Mouse (Mus musculus) brain, adult 2 months (tissue): ENCODE measurements at regions not wholly inside any gene's neighbourhood (a gene's known extent, or its start where the extent isn't known, plus 50 kb on each side); places are given as distances from the start of the nearest gene placed in this dataset.

Experiments used
- DNase-seq: peaks from one replicate; pipeline ENCODE4 v3.0.0; 2011; ENCODE audit warnings: low read depth, low spot score

GRCm38 (mm10) chr19:60148313-60148965, 78.1 kb downstream of the Fam204a start:
- no peak for DNase-seq

DNA sequence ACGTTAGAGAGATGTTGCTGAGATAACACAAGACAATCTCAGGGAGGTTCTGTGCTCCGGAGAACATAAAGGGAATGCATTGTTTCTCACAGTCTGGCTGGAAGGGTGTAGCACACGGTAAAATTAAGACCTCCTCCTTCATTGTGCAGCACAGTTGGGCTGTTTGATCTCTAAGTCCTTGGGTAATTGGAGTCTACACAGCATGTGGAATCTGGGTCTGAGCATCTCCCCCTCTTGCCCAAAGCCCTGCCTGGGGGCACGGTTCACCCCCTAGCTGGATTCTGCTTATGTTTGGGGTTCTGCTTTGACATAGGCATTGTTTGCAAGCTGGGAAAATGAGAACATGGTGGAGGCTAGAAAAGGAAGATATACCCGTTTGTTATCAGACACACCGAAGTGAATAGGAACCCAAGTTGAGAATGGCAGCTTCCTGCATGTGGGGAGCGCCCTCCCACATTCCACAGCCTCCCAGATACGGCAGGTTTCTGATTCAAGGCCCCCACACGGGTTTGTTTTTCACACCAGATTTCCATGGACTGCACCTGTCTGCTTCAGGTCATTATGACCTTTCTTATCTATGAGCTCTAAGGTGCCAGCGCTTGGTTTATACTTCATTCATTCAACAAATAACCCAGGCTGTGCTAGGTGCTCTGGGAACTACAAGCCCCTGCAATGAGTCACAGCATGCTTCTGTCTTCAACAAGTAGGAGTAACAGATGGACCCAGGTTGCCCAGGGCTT, 79.9 kb downstream of the Fam204a start:
- peak; percentile 16 for DNase-seq

DNA sequence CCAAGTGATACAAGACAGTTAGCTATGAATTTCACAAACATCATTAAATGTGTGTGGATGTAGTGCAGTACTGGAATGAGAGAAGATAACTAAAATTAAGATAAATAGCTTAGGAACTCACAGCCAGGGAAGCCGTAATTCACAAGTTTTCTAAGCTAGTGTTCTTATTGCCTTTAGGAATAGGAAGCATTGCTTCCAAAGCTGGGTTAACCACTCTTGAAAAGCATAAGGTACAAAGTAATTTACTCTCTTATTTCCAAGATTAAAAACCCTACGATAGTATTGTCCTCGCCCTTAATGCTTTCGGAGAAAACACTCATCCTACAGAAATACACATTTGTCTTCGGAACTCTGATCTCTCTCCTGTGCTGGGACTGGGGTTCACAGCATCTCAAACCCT, 81.3 kb downstream of the Fam204a start:
- no peak for DNase-seq

DNA sequence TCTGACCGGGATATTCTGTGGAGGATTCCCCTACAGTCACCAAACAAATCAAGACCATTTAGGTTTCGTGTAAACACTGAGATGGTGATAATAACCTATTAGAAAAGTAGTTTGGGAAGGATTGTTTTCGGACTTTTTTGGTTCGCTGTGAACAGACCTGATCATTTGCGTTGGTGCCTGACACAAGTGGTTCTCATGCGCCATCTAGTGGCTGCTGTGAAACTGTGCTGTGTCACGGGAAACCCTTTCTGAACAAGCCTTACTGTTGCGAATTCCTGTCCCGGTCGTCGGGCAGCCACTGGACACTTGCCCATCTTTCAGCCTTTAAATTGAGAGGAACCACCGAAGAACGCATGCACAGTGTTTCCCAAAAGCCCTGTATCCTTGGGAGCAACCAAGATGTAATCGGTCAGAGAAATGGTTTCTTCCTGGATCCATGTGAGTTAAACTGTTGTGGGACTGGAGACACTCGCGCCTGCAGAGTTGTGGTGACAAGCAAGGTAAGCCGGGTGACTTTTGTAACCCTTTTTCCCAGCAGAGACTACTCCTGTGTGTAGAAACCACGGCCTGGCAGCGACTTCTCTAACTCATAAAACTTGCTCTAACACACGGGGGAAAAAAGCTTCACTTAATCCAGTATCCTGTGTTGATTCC, 82.0 kb downstream of the Fam204a start:
- DNase-seq, result peak; percentile 90

DNA sequence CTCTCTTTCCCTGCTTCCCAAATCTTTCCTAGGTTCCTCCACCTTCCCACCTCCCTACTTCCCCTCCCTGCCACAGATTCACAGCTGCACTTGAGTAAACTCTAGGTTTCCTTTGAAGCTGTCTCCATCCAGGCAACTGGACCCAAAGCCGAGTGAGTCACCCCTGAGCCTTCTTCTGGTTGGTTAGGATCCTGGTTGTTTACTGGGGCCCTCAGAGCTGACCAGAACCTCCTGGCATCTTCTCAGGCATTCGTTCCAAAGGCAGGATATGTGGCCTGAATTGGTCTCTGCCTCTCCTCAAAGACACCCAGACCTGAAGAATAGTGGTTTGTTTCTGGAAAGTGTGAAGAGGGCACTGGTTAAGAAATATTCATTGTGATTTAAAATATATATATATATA, 87.6 kb downstream of the Fam204a start:
- DNase-seq, result no peak

DNA sequence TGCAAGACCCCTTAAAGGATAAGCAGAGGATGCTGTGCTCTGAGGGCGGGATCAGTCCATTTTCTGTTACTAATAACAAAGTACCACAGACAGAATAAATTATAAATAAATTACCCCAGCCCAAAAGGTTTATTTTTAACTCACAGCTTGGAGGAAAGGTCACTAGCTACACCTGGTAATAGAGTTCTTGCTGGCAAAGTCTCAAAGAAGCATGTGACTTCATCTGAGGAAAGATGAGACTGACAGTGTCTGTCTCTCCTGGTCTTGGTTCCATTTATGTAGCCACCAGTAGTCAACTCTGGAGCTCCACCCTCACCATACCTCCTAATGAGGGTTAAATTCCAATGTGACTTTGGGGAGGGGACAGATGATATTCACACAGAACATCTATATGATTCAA, 90.0 kb downstream of the Fam204a start:
- DNase-seq, result no peak

DNA sequence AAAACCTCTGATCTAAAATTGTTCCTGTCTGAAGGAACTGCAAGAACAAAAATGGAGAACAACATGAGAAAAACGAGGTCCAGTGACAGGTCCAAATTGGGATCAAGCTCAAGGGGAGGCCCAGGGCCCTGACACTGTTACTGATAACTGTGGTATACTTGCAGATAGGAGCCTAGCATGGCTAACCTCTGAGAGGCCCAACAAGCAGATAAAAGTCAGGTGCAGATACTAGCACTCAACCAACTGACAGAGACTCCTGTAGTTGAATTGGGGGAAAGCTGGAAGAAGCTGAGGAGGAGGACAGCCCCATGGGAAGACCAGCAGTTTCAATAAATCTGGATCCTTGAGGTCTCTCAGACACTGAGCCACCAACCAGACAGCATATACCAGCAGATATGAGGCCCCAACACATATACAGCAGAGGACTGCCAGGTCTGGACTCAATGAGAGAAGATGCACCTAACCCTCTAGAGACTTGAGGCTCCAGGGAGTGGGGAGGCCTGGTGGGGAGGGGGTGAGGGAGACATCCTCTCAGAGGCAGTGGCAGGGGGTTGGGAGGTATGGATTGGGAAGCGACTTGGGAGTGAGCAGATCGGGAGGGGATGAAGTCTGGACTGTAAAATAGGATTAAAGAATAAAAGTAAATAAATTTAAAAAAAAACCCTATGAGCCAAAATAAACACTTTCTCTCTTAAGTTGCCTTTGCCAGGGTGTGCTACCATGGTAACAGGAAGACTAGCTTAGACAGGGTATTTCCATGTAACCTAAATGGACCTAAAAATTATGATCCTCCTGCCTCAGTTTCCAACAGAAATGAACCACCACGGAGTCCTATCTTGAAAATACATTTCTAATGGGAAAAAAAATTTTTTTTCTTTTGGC, 91.8 kb downstream of the Fam204a start:
- no peak for DNase-seq

DNA sequence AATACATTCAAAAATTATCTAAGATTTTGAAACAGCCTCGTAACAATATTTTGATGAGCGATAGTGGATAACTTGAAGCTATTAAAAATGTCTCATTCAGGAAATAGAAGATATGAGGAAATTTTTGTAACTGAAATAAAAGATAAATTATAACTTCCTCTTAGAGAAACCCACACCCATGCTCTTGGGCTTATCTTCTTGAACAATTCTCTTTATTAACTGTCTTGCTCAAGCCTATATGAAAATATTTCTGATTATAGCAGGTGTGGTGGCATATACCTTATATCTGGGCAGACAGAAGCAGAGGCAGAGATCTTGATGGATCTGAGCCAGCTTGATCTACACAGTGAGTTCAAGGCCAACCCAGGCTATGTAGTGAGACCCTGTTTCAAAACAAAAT, 96.9 kb downstream of the Fam204a start:
- no peak for DNase-seq

- no peak for DNase-seq
Observed at GRCm38 (mm10) chr19:60124638-60125037, 101.9 kb downstream of the Fam204a start.

GRCm38 (mm10) chr19:60120917-60121316, 105.6 kb downstream of the Fam204a start:
- no peak for DNase-seq

DNA sequence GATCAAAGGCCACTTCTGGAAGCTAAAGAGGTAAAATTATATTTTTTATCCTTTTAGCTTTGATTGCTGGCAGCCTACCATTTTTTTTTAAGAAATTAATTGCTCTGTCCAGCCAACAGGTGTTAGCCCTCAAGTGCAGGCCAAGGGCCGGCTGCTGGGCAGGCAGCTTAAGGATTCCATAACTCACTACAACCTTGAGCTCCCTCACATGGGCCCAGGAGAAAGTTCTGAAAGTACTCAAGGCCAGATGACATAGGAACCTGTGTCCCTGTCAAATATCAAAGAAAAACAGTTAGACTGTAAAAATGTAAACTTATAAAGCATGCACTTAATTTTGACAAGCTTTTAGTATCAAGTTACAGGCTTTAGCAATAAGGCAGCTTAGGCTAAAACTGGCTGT, 107.5 kb downstream of the Fam204a start:
- DNase-seq, result no peak

- DNase-seq, result no peak
Observed at GRCm38 (mm10) chr19:60113666-60114388, 112.7 kb downstream of the Fam204a start.

DNA sequence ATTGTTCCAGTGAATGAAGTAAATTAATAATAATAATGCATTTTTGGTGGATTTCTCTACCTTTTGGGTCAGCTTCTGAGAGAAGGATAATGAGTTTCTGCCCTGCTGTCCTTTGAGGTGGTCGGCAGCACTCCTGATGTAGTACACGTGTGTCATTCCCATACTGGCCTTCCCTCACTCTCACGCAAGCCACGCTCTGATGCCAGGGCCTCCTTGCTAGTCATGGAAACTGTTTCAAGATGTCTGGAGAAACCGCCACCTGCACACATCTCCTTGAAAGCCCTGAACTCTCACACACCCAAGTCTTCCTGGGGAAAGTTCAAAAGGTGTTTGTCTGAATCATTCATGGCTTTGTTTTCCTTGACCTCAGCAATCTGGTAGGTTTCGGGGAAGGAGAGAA, 116.2 kb downstream of the Fam204a start:
- DNase-seq, result no peak

DNA sequence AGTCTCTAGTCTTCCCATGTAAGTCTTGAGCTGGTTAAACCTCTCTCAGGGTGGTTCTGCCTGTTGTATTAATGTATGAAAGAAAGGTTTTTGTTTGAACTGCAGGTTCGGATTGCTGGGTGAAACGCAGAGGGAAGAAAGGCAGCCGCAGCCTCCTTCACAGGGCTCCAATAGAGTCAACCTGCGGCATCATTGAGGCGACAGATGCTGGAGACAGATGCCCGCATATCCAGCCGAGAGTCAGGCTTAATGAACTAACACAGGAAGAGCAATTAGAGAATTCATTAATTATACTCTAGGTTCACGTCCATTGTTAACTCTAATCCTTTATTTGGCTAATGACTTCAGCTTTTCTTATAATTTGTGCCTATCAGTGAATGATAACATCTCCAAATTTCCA, 117.0 kb downstream of the Fam204a start:
- no peak for DNase-seq

DNA sequence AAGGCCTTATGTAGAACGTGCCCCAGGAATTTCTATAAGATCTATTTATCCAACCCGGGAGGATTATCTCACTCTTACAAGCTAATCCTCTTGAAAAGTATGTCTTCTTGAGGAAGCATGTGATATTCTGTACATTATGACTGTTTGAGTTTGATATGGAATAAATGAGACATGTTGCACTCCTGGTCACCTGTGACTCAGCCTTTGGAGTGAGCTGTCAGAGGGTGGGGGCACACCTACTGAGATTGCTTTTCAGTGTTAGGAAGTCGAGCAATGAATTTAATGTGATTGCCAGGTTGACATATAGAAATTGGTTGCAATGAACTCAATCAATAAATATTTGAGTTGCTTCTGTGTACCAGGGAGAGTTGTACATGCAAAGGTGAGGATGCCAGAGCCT, 128.6 kb downstream of the Fam204a start:
- DNase-seq, result no peak

- no peak for DNase-seq
Observed at GRCm38 (mm10) chr19:60074986-60075385, 131.5 kb upstream of the Rab11fip2 start.

DNA sequence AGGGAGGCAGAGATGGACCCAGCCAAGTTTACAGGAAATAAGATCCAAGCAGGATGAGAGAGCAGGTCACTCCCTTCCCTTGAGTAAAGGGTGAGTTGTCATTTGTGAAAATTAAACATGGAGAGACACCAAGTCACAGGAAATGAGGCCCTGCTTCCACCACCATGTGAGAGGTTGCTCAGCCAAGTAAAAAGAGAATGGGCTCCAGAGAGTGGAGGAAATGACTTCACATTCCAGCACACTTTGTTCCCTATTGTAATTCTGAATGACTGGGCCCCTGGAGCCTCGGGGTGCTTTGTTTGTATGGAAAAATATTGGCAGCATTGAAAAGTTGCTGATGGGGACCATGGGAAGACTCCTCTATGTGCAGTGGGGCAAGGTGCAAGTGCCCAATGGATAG, 129.9 kb upstream of the Rab11fip2 start:
- DNase-seq, result no peak

DNA sequence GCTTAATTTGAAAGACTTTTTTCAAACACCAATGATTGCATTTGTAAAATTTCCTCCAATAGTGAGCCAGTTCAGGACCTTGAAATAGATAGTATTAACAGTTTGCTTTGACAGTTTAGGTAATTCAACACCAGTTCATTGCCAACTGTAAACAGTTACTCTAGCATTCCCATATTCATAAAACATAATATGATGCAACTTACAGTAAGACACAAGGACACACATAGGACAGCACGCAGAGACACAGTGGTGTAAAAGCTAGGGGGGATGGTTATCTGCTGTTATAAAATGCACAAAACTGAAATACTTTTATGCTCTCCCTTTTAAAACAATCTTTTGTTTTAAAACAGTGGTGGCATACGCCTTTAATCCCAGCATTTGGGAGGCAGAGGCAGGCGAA, 122.7 kb upstream of the Rab11fip2 start:
- no peak for DNase-seq

DNA sequence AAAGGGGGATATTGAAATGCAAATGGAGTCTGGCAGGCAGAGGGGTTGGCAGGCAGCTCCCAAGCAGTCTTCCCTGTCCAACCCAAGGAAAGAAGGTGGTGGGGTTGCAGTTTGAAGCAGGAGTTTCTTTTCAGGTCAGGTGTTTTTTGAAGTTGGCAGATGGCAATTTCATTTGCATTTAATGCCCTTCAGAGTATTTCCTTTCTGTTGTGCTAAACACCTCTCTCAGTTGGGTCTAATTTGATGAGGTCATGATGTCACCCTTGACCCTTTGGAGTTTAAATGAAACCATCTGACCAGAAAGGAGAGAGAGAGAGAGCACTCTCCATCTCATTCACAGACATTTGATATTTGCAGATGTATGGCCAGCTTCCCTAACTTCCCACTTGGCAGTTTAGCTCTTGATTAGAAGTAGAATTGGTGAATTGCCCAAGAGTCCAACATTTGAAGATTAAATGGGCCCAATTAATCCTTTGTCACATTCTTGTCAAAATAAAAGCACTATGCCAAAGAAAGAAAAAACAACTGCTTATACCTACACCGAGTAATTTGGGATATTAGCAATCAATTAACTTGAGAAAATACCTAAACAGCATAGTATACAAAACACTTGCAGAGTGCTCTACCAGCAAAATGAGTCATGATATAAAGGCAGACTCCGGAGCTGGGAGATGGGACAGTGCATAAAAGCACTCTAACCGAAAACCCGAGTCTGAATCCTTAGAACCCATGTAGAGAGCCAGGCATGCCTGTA, 111.8 kb upstream of the Rab11fip2 start:
- DNase-seq, result no peak

DNA sequence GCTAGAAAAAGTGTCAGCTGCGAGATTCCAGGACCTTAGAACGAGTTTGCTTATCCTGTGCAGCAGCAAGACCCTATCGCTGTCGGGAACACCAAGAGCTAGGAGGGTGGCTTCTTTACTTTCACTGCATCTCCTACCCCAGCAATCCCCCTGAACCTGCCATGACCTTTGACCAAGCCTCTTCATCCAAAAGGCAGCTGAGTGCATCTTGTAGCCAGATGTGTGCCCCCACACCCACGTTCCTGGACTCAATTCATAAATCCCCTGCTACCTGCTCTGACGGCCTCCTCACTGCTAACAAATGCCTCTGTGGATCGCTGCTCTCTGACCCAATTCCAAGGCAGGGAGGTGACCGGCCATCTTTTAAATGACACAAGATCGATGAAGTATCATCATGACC, 107.7 kb upstream of the Rab11fip2 start:
- DNase-seq, result no peak

DNA sequence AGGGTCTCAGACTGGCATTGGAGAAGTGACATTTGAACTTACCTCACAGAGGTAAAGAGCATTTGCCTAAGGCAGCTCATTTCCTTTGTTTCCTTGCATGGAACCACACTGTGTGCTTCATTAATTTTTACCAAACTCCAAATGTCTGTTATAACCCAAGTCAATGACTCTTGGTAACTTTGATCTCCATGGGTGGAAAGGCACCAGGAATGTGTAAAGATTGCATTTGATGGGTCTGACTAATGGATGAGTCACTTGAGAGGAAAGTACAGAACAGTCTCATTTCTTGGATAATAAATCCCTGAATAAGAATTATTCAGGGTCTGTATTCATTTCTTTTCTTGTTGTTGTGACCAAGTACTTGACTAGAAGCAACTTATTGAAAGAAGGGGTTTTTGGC, 97.3 kb upstream of the Rab11fip2 start:
- DNase-seq, result peak; percentile 8
